Mouse (Mus musculus) C2C12 (cell line): ENCODE measurements at regions not wholly inside any gene's neighbourhood (a gene's known extent, or its start where the extent isn't known, plus 50 kb on each side); places are given as distances from the start of the nearest gene placed in this dataset.

Source experiments
- CTCF ChIP-seq: IDR thresholded peaks from one replicate; pipeline ENCODE4 v1.5.1; 2011; ENCODE audit not compliant: control insufficient read depth, insufficient read depth, insufficient read length
- MAX ChIP-seq: IDR thresholded peaks from one replicate; pipeline ENCODE4 v1.6.1; 2011; ENCODE audit warnings: mild to moderate bottlenecking, control low read depth
- MYOD1 ChIP-seq: IDR thresholded peaks from one replicate; pipeline ENCODE4 v1.6.1; 2011; ENCODE audit warnings: low read depth; ENCODE audit not compliant: control insufficient read depth, insufficient read length
- MYOG ChIP-seq: IDR thresholded peaks from one replicate; pipeline ENCODE4 v1.6.1; 2011; ENCODE audit not compliant: control insufficient read depth, insufficient read length; ENCODE audit errors: extremely low read depth
- USF1 ChIP-seq: IDR thresholded peaks from one replicate; pipeline ENCODE4 v1.6.1; 2011; ENCODE audit warnings: low read depth, mild to moderate bottlenecking, control low read depth, moderate library complexity

DNA sequence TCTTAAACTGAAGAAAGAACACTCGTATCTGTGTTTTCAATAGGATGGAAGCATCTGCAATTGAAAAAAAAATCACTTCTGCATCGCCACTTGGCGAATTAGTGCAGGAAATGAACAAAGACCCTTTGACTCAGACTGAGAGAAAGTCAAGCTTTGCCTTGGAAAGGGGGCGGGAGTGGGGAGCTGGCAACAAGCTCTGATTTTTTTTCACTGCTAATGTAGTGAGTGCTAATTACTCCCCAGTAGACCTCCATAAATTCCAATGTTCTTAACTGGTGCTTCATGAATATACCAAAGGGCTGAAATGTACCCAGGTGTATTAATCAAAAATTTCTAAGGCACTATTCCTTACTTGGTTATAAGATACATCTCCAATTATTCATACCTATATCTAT, 597.0 kb upstream of the Stxbp6 start:
- no peak for TF ChIP-seq USF1
- TF ChIP-seq CTCF: no peak
- no peak for TF ChIP-seq MYOD1
- no peak for TF ChIP-seq MYOG
- no peak for TF ChIP-seq MAX
